Mouse (Mus musculus): ENCODE data around the gene Lrmda.
A peak's percentile ranks its signal among the peaks of the same experiment; 100 is the strongest.

Lrmda gene

GRCm38 (mm10) chr14:22326218-22326964 lies 306.9 kb downstream of the Lrmda start:
- no peak for DNase-seq (ENCODE audit: low spot score in 2 of 2)

DNA sequence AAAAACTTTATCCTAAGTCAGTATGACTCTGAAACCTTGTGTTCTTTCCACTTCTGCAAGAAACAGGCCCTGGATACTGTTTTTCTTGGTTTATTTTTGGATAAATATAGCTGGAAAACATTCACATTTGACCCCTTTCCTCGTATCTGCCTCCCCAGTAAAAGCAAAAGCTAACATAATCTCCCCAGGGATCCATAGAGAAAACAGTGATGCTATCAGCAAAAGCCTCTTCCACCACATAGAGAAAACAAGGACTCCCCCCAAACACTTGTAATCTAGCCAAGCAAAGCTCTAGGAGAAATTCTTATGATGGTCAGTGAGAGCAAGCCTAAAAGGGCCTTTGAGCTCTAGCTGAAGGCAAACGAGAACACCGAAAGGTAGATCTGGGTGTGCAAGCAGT lies 309.7 kb downstream of the Lrmda start:
- DNase-seq (ENCODE audit: low spot score in 2 of 2) = no peak

- no peak for DNase-seq (ENCODE audit: low spot score in 2 of 2)
Measured at GRCm38 (mm10) chr14:22335101-22335820, 315.7 kb downstream of the Lrmda start.

- peak; percentile 2 to 60 for DNase-seq (ENCODE audit: low spot score in 2 of 2)
Measured at GRCm38 (mm10) chr14:22339176-22339575, 319.7 kb downstream of the Lrmda start.

- DNase-seq (ENCODE audit: low spot score in 2 of 2) = no peak
Measured at GRCm38 (mm10) chr14:22343357-22343756, 323.8 kb downstream of the Lrmda start.

- DNase-seq (ENCODE audit: low spot score in 2 of 2) = no peak
Measured at GRCm38 (mm10) chr14:22345248-22345647, 325.7 kb downstream of the Lrmda start.

DNA sequence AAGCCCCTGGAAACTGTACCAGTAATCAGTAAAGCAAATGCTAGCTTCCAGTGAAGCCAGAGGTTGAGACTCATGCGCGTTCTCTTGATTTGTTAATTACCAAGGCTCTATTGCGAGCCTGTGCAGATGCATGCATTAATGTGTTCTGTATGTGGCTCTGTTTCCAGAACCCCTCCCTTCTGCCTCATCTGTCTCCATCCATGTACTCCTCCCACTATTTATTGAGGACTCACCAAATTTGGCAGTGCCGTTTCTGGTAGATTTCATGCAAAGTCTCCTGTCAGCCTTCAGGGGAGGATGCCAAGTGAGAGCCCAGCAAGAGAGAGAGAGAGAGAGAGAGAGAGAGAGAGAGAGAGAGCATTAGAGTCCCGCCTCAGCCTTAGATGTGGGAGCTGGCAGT lies 334.1 kb downstream of the Lrmda start:
- no peak for DNase-seq (ENCODE audit: low spot score in 2 of 2)

DNA sequence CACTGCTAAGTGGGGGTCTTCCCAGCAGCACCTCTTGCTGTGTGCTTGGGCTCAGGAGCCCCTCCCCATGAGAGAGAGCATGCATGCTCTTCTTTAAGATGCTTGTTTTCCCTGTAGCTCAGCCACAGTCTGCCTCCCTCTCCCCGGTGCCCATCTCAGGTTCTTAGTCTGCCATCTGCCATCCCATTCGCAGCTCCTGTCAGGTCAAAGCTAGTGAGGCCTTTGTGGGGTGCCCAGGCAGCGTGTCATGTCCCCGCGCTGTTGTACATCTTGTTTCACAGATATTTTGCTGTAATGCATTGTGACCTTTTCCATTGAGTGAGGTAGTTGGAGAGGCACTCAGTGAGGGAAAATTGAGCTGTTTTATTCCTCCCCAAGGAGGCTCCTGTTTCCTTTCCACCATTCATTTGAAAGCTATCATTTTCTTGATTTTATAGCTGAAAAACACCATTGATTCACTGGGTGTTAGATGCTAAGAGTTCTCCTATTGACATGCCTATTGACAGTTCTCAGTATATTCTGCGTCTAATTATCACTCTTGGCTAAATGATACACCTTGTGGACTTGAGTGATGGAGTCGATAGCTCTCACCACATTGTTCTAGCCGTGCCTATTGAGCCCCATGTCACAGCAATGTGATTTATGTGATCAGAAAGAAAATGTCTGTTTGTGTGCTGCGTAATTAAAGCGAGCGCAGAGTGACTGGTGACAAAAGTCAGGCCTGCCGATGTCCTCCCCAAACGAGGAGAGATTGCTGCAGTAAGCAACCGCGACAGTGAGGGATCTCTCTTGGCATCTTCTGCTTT lies 335.5 kb downstream of the Lrmda start:
- no peak for DNase-seq (ENCODE audit: low spot score in 2 of 2)

DNA sequence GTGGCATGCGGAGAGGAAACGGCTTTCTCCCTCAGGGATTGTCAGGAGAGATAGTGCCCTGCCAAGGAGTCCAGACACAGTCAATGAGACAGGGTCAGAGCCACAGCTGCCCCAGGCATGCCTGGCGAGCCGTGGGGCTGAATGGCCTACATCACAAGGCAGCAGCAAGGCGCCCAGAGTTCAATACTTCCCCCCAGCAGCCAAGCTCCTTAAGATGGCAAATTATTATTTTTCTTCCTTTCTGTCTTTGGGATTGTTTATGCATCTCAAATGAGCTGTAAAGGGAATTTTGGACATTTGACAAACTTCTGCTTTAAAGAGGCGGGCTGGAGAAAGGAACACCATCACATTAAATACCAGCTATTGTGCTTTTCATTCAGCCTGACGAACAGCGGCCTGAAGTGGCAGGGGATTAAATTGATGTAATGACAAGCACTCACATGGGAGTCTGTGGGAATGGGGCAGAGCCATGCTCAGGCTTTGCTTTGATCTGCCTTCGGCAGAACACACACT lies 338.5 kb downstream of the Lrmda start:
- DNase-seq (ENCODE audit: low spot score in 2 of 2) = no peak

- DNase-seq (ENCODE audit: low spot score in 2 of 2) = peak; percentile 20 to 34
Measured at GRCm38 (mm10) chr14:22364010-22364748, 344.7 kb downstream of the Lrmda start.

GRCm38 (mm10) chr14:22364771-22365355 lies 345.4 kb downstream of the Lrmda start:
- no peak for DNase-seq (ENCODE audit: low spot score in 2 of 2)

DNA sequence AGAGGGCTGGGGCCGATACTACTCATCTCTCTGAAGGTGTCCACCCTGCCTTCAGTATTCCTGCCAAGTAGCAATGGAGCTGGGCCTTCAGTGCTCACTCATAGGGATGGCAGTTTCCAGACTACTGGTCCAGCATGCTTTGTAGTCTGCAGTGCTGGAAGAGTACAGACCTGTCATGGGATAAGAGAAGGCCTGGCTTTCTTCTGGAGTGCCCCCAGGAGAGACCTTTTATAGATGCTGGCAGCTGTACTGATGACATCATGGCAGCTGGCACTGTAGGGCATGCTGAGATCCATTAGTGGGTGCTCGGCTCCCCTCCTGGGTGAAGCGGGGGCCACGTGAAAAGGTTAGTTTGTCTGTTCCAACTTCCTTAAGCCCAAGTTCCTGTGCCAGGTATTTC lies 348.1 kb downstream of the Lrmda start:
- DNase-seq (ENCODE audit: low spot score in 2 of 2) = no peak

DNA sequence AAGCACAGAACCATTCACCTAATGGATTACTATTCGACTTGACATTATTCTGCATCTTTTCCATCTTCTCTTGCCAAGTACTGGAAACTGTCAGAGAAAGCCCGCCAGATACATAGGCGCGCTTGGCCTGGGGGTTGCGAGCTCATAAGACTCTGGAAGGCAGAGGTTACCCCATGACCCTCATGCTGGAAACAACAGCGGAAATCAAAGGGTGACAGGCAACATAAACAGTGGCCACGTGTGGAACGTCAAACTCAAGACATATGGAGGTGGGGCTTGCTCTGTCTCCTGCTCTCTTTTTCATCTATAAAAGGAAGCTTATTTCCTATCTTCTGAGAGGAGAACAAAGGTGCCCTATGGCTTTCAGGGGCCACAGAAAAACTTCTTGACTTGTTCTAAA lies 351.6 kb downstream of the Lrmda start:
- no peak for DNase-seq (ENCODE audit: low spot score in 2 of 2)

GRCm38 (mm10) chr14:22372666-22373360 lies 353.3 kb downstream of the Lrmda start:
- no peak for DNase-seq (ENCODE audit: low spot score in 2 of 2)

DNA sequence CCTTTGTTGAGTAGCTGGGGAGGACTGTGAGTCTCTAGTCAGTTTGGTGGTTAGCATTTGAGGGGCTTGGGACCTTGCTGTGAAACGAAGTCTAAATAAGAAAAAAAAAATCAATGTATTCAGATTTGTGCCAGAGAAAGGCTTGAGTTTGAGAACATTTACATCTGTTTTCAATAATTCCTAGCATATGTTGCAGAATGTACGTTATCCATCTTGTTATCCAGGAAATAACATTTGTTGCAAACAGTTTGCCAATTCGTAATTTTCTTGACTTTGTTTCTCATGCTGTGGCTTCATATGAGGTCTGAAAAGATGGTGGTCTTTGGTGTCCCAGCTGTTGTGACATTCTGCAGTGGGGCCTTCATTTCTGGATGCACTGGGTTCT lies 353.8 kb downstream of the Lrmda start:
- DNase-seq (ENCODE audit: low spot score in 2 of 2) = no peak

DNA sequence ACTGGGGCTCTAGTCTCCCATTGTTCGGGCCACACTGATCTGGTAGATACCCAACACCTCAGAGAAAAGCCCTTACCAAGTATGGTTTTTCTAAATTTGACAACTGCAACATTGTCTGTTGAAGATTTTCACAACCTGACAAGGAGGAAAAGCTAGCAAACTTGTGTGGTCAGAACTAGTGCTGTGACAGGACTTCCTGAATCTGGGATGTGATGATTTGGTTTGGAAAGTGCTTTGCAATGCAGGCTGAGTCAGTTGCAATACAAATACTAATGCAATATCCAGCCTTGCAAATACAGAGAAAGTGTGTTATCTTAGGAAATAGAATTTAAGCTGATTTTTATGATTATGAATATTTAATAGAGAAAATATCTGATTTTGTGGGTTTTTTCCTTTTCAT lies 357.6 kb downstream of the Lrmda start:
- DNase-seq (ENCODE audit: low spot score in 2 of 2) = no peak

DNA sequence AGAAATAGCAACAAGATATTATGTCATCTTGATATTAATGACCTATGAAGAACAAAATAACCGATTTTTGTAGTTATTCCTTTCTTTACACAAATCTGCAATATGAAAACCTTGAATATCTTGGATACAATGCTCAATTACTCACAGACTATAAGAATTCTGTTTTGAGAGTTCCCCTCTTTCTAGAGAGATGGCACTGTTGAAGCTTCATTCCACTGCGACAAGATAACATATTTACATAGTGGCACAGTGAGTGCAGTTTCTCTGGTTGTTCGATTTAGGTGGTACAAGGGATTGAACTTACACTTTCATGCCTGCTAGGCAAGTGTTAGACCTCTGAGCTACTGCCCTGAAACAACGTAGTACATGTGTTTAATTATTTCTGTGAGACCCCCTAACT lies 362.6 kb downstream of the Lrmda start:
- no peak for DNase-seq (ENCODE audit: low spot score in 2 of 2)

GRCm38 (mm10) chr14:22393616-22394015 lies 374.1 kb downstream of the Lrmda start:
- DNase-seq (ENCODE audit: low spot score in 2 of 2) = no peak

DNA sequence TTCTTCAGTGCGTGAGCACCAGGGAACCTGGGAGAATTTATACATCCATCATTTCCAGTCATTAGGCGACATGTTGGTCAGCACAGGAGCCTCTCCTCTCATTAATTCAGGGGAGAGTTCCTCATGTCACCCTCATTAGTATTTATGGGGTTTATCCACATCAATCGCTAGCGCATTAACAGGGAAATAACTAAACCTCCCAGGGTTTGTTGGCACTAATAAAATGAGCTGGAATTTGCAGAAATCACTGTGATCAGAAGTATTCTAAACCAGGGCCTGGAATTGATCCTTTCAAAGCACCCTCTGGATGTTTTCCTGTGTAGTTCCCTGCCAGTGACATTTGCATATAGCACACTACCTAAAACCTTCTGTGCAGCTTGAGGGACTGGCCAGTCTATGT lies 382.9 kb downstream of the Lrmda start:
- DNase-seq (ENCODE audit: low spot score in 2 of 2) = no peak

GRCm38 (mm10) chr14:22406623-22407022 lies 387.1 kb downstream of the Lrmda start:
- no peak for DNase-seq (ENCODE audit: low spot score in 2 of 2)

- DNase-seq (ENCODE audit: low spot score in 2 of 2) = no peak
Measured at GRCm38 (mm10) chr14:22410826-22411225, 391.3 kb downstream of the Lrmda start.
